Mouse (Mus musculus) E14TG2a.4 (cell line): ENCODE measurements at regions not wholly inside any gene's neighbourhood (a gene's known extent, or its start where the extent isn't known, plus 50 kb on each side); places are given as distances from the start of the nearest gene placed in this dataset.

Experiments used
- H3K27me3 ChIP-seq: 2 replicates; pipeline ENCODE4 v1.6.1; 2014; ENCODE audit warnings: low read length, control low read depth; ENCODE audit not compliant: insufficient read depth
- H3K36me3 ChIP-seq: 2 replicates; pipeline ENCODE4 v1.6.1; 2014; ENCODE audit warnings: low read length, control low read depth; ENCODE audit not compliant: insufficient read depth
- H3K4me1 ChIP-seq: replicated peaks from 2 replicates; pipeline ENCODE4 v1.6.1; 2014; ENCODE audit warnings: low read depth, low read length, control low read depth
- H3K4me3 ChIP-seq: replicated peaks from 2 replicates; pipeline ENCODE4 v1.5.1; 2014; ENCODE audit warnings: mild to moderate bottlenecking, low read length
- H3K9me3 ChIP-seq: 2 replicates; pipeline ENCODE4 v1.6.1; 2014; ENCODE audit warnings: low read length, control low read depth
- CTCF ChIP-seq: conservative IDR thresholded peaks from 2 replicates; pipeline ENCODE4 v1.5.1; 2014; ENCODE audit warnings: low read length
- NANOG ChIP-seq: IDR thresholded peaks from 2 replicates; pipeline ENCODE4 v1.6.1; 2014; ENCODE audit warnings: borderline replicate concordance, low read length, mixed read lengths
- POU5F1 ChIP-seq: IDR thresholded peaks from 2 replicates; pipeline ENCODE4 v1.6.1; 2014; ENCODE audit warnings: low read length, borderline replicate concordance

DNA sequence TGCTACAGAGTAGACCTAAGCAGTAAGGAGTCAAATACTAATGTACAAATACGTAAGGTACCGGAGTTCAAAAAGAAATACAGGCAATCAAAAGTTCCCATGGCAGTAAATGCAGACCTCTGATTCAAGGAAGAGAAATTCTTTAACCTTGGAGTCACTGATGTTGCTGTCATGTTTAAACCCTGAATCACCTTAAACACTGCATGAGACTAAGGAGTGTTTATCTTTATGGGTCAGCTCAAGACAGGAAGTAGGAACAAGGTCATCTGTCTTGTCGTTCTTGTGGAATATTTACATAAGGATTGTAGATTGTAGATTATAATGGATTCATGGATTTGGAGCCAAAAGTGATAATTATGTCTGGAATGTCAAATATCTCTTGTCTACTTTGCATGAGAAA lies 1708.7 kb upstream of the Slc10a2 start:
- Histone ChIP-seq H3K4me3 (no peak overlapping the region), H3K4me1 (no peaks in the 10 kb centered on the region), H3K9me3 (peaks cover 11% of the 10 kb centered on the region), H3K27me3 (no peaks in the 10 kb centered on the region), H3K36me3 (no peaks in the 10 kb centered on the region)
- no peak for TF ChIP-seq POU5F1
- no peak for TF ChIP-seq NANOG
- no peak for TF ChIP-seq CTCF

GRCm38 (mm10) chr8:6807116-6807515 lies 1702.0 kb upstream of the Slc10a2 start:
- TF ChIP-seq NANOG (no peak), CTCF (no peak), POU5F1 (no peak)
- no peaks in the 10 kb centered on the region for H3K27me3 ChIP-seq
- no peaks in the 10 kb centered on the region for H3K9me3 ChIP-seq
- H3K4me1 ChIP-seq = no peaks in the 10 kb centered on the region
- no peak overlapping the region for H3K4me3 ChIP-seq
- H3K36me3 ChIP-seq = no peaks in the 10 kb centered on the region

DNA sequence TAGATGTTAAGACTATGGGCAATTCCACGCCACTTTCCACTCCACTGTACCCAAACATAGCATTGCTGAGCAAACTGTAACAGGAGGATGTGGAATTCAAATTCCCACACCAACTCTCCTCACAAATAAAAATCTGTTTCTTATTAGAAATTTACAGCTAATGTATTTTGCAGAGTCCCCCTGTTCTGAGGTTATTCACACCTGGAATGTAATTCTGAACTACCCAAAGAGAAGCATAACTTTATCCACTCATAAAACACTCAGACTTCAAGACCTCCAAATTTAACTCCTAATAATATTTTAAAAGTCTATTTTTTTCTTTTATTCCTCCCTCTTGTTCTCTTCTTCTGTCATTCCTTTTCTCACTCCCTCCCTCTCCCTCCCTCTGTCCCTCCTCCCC lies 1698.0 kb upstream of the Slc10a2 start:
- Histone ChIP-seq H3K4me1 (no peaks in the 10 kb centered on the region), H3K4me3 (no peak overlapping the region), H3K9me3 (no peaks in the 10 kb centered on the region; the same call in 1 of the 2 replicates), H3K36me3 (no peaks in the 10 kb centered on the region), H3K27me3 (no peaks in the 10 kb centered on the region)
- TF ChIP-seq NANOG = no peak
- no peak for TF ChIP-seq POU5F1
- no peak for TF ChIP-seq CTCF

GRCm38 (mm10) chr8:6801076-6801475 lies 1695.9 kb upstream of the Slc10a2 start:
- Histone ChIP-seq H3K4me3 (no peak overlapping the region), H3K36me3 (no peaks in the 10 kb centered on the region), H3K4me1 (no peaks in the 10 kb centered on the region), H3K9me3 (no peaks in the 10 kb centered on the region; the same call in 1 of the 2 replicates), H3K27me3 (no peaks in the 10 kb centered on the region)
- no peak for TF ChIP-seq POU5F1
- TF ChIP-seq NANOG = no peak

- Histone ChIP-seq H3K27me3 (no peaks in the 10 kb centered on the region), H3K4me3 (no peak overlapping the region), H3K36me3 (no peaks in the 10 kb centered on the region), H3K9me3 (no peaks in the 10 kb centered on the region), H3K4me1 (no peaks in the 10 kb centered on the region)
- no peak; the same call in 1 of the 2 replicates for TF ChIP-seq CTCF
- no peak for TF ChIP-seq POU5F1
- TF ChIP-seq NANOG = no peak
Measured at GRCm38 (mm10) chr8:6789096-6789495, 1683.9 kb upstream of the Slc10a2 start.

- no peaks in the 10 kb centered on the region for H3K9me3 ChIP-seq
- TF ChIP-seq NANOG (no peak), CTCF (no peak), POU5F1 (no peak)
- no peaks in the 10 kb centered on the region for H3K4me1 ChIP-seq
- H3K4me3 ChIP-seq = no peak overlapping the region
- no peaks in the 10 kb centered on the region for H3K27me3 ChIP-seq
- H3K36me3 ChIP-seq = no peaks in the 10 kb centered on the region
Measured at GRCm38 (mm10) chr8:6780983-6781382, 1675.8 kb upstream of the Slc10a2 start.

DNA sequence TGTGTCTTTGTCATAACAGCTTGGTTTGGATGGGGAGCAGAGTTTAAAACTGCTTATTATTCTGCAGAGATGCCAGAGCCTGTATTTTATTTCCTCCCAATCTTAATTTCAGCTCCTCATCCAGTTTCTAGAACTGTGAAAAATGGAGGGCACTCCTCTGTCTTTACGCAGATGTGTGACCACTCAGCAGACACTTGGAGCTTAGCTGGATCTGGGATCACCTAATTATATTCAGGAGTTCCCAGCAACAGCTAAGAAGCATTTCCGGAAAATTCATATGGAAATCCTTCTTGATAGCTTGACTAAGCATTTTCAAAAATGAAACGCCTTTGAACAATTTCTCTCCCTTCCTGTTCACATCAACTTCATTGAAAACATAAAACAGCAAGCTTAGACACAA lies 1670.0 kb upstream of the Slc10a2 start:
- Histone ChIP-seq H3K9me3 (peaks cover 13% of the 10 kb centered on the region; the same call in 1 of the 2 replicates), H3K4me1 (no peaks in the 10 kb centered on the region), H3K4me3 (no peak overlapping the region), H3K27me3 (no peaks in the 10 kb centered on the region), H3K36me3 (no peaks in the 10 kb centered on the region)
- TF ChIP-seq POU5F1 (no peak), CTCF (no peak), NANOG (no peak)

DNA sequence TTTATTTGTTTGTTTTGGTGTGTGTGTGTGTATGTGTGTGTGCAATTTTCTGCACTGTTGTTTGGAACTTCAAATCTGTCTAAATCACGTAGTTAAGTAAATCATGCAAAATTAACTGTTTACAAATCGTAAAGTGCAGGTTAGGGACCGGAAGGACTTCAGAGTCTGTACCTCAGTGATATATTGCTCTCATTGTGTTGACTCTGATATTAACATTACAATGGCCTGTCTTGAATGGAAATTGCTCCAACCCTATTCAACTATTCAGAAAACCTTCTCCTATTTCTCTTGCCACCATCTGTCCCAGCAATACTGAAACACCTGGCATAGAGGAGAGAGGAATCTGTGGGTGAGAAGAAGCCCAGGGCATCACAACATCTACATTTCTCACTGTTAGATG lies 1624.4 kb upstream of the Slc10a2 start:
- Histone ChIP-seq H3K4me1 (no peaks in the 10 kb centered on the region), H3K4me3 (no peak overlapping the region), H3K9me3 (peaks cover 36% of the 10 kb centered on the region), H3K36me3 (no peaks in the 10 kb centered on the region), H3K27me3 (no peaks in the 10 kb centered on the region)
- TF ChIP-seq POU5F1 (no peak), NANOG (no peak), CTCF (no peak)

DNA sequence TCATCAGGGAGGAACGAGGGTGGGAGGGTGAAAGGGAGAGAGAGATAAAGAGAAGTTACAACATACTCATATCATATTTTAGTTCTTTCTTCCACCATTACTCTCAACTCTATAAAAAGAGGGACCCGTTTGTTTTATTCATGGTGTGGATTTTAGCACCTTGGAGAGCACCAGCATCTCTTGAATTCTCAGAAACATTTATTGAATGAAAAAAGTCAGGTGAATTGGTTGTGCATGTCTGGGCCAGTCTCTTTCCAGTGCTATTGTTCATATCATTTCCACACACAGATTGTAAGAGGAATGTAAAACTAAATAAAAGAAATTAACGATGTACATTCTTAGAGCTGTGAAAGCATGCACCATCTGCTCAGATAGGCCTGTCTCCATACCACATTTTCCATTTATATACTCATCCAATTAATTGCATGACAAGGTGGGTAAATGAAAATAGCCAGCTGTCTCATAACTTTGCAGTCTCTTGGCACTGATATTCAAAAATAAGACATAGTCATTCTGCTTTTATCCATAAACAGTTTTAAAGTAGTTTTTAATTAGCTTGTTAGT lies 1603.8 kb upstream of the Slc10a2 start:
- Histone ChIP-seq H3K4me1 (no peaks in the 10 kb centered on the region), H3K4me3 (no peak overlapping the region), H3K27me3 (no peaks in the 10 kb centered on the region), H3K9me3 (peaks cover 17% of the 10 kb centered on the region), H3K36me3 (no peaks in the 10 kb centered on the region)
- TF ChIP-seq POU5F1 (no peak), NANOG (no peak), CTCF (no peak)

DNA sequence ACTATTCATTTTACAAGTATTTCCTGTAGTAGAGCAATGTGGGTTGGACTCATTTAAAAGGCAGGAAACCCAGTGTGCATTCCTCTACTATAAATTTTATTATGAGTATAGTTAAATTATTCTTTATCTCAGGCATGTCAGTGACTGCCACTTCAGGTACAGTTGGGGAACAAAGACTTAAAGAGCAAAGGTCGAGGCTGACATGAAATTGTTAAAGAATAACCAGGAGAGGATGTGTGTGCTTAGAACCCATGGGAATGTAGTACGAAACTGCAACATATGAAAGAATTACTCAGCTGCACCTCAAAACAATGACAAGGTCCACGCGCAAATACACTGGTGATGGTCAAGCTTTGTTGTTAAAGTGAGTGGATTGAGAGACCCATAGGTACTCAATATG lies 1583.4 kb upstream of the Slc10a2 start:
- Histone ChIP-seq H3K27me3 (no peaks in the 10 kb centered on the region), H3K4me1 (no peaks in the 10 kb centered on the region)
- no peak for TF ChIP-seq NANOG
- no peak for TF ChIP-seq CTCF
- no peak for TF ChIP-seq POU5F1

More for the DNA sequence above, 1583.4 kb upstream of the Slc10a2 start:
- H3K9me3 ChIP-seq = no peaks in the 10 kb centered on the region
- H3K36me3 ChIP-seq = no peaks in the 10 kb centered on the region
- no peak overlapping the region for H3K4me3 ChIP-seq
